Mouse (Mus musculus) spleen, adult 2 months (tissue): ENCODE measurements at regions not wholly inside any gene's neighbourhood (a gene's known extent, or its start where the extent isn't known, plus 50 kb on each side); places are given as distances from the start of the nearest gene placed in this dataset.

Experiments used
- CTCF ChIP-seq: fragments of 200-500 bp; IDR thresholded peaks from 2 replicates; pipeline ENCODE4 v1.5.1; 2011; ENCODE audit warnings: mild to moderate bottlenecking, inconsistent platforms; ENCODE audit not compliant: insufficient read depth, insufficient read length, insufficient replicate concordance; ENCODE audit errors: extremely low read depth
- POLR2A ChIP-seq: fragments of 200-500 bp; IDR thresholded peaks from 2 replicates; pipeline ENCODE4 v1.6.1; 2011; ENCODE audit warnings: low read depth, low read length, inconsistent platforms

GRCm38 (mm10) chr2:106149701-106150100 lies 146.4 kb upstream of the Dnajc24 start:
- TF ChIP-seq CTCF (no peak), POLR2A (no peak)
